Mouse (Mus musculus) erythroblast, embryonic 14.5 days (primary cell): ENCODE results near the gene Dok5.

Experiments used
- GATA1 ChIP-seq: IDR thresholded peaks from 2 replicates; pipeline ENCODE4 v1.6.1; 2012; ENCODE audit warnings: low read length, inconsistent platforms, mixed read lengths
- TAL1 ChIP-seq: IDR thresholded peaks from 3 replicates; pipeline ENCODE4 v1.6.1; 2012; ENCODE audit warnings: low read length, inconsistent platforms, mixed read lengths

DNA sequence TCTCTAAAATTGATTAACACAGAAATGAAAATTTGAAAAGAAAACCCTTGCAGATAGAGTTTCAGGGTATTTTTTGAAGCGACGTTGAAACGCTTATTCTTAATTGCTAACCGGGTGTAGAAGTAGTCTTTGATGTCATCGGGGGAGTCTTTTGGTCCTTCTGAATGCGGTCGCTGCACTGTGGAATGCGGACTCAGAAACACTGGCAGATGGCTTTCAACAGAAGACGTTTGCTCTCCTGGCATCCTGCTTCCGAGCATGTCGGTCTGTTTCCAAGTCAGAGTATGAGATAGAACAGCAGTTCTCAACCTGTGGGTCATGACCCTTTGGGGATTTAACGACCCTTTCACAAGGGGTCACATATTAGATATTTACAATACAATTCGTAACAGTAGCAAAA, 7.5 kb upstream of the Dok5 start:
- no peak for TF ChIP-seq GATA1
- TF ChIP-seq TAL1, result no peak
